Mouse (Mus musculus): Measurements from ENCODE around the gene Prpf6.

The Prpf6 gene

DNA sequence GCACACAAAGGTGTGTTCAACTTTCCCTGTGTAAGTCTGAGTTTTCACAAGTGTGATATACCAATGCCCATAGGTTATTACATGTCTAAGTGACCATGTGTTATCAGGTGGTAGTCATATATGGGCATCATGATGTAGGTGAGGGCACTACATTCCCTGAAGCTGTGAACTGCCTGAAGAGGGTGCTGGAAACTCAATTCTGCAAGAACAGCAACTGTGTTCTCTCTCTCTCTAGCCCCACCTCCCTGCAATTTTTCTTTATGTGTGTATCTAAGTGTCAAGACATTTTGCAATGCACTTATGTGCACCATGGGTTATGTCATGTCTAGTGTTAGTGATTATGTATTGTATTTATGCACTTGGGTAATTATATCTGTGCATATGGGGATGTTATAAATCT lies 2.3 kb downstream of the Prpf6 start:
- in situ Hi-C loops (cut with MboI, MseI) = no loop called here

DNA sequence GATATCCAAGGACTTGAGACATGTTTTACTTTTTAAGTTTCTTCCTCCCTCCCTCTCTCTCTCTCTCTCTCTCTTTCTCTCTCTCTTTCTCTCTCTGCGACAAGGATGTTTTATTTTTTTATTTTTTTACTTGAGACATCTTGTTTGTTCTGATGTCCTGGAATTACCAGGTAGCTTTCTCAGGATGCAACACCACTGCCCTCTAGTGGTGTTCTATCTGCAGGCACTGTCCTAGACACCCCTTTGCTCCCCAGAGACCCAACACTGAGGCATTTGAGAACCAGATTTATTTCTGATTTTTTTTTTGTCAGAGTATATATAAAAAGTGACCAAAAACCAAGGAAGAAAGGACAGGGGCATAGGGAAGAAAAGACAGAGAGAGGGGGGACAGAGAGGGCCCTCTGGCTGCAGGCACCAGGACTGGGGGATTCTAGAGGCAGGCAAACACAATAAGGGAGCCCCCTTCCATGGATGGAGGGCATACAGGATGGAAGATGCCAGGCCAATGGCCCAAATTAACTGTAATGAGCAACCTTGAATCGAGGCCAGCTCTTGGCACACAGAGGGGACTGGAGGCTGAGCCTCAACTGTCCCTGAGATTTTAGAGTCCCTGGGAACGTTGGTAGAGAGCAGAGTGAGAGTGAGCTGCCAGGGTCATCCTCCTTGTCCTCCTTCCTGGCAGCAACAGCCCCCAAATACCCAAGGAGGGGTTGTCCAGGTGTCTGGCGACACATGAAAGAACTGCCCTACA lies 3.5 kb downstream of the Prpf6 start:
- in situ Hi-C loops (cut with MboI, MseI) = no loop called here

DNA sequence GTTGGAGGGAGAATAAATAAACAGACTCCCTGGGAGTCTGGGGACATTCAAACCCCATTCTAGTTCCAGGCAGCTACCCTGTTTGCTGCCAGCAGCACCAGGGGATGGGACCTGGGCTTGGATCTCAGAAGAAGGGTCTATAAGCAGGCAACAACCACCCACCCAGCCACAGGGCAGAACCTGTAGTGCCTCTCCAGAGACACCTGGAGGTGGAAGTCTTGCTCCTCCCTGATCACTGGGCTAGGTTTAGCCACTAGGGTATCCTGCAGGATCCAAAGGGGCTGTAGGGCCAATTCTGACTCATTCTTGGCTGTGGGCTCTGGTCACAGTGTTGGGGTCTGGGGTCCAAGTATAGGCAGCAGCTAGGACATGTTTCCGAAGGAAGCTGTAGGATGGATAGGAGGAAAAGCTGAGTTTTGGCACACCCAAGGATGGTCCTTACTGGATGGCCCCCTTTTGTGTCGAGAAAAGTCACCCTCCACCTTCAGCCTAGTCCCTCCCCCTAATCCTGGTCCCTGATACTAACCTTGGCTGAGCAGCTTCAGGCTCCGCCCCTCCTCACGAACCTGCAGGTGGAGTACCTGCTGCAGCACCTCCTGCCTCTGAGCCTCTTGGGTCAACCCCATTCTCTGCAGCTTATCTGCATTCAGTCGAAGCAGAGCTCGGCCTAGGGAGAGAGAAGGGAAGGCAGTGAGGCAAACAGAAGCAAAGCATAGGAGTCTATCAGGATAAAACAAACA lies 4.7 kb downstream of the Prpf6 start:
- in situ Hi-C loops (cut with MboI, MseI) = no loop called here

DNA sequence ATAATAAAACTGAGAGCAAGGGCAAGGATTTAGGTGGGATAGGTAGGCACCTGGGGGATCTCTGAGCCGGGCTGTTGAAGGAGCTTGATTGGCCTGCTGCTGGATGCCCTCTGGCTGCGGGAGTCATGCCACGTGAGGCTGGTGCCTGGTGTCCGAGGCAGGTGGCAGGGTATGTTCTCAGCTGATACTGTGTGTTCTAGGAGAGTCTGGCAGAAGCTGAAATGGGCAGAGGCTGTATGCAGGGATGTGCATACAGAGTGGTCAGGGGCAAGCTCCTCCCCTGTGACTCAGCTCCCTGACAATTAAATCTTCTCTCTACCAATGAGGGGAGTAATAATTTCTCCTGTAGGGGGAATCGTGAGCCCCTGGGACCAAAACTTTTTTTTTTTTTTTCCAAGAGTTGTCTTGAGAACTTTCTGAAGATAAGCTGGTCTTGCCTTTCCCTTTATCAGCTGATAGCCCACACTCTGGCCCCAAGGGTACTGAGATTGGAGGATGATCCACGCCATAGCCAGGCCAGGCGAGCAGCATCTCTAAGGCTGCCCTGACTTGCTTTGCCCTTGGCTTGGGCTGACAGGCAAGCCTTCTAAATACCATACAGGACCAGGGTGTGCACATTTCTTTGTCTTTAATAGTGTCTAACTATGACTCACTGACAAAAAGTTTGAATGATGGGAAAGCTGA lies 5.9 kb downstream of the Prpf6 start:
- in situ Hi-C loops (cut with MboI, MseI) = no loop called here

DNA sequence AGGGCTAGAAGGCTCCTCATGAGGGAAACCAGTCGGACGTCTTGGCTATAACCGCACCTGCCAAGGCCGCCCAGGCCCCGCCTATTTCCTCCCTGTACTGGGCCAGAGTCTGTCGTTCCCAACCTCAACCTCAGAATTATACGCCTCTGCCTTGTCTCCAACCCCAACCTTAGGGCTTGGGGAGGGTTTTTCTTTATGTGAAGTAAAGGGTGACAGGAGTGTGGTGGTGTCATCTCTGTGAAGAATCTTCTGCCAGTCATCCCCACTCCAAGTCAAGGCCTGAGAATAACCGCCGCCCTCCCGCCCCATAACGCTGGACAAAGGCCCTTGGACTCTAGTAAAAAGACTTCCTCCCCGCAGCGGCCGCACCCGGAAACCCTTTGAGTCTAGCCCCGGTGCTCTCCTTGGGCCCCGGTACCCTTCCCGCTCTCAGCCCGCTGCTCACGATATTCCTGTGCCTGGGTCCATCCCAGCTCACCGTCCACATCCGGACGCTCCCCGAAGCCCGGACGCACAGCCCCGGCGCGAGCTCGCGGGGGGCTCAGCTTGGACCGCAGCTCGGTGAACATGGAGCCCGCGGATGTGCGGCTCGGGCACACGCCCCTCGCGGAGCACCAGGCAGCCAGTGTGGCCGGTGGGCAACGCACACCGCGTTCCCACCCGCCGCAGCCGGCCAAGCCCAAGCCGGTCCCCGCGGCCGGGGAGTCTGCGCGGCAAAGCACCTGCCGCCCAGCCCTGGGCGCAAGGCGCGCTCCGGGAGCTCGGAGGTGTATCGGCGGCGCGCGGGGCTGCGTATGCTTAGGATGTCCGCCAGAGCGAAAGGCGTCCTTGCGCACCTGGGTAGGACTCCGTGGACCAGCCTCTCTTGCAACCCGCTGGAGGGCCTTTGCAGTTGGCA lies 7.0 kb downstream of the Prpf6 start, which contains the start of gene Samd10:
TSS of gene Samd10 (minus strand) at position 759 of the 898 bp plus-strand sequence.
- in situ Hi-C loops (cut with MboI, MseI) = no loop called here

DNA sequence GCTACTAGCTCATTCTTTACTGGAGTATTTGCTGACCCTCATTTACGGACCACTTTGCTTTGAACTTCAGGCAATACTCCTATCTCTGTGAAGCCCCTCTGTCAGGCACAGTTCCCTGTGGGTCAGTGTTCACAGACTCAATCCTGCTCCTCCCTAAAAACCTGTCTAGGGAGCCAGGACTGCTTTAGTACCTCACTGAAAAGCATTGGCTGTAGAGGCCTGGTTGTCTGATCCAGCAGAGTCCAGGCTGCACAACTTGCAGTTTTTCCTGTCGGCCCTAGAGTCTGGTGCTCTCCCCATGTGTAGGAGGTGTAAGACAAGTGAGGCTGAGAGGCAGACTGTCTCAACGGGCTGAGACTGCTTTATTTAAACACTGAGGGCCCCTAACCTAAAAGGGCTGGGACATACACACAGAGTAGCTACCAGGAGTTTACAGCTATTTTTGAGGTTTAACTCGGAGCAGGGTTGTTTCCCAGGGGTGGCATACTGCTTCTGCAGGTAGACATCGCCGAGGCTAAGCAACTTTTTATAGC lies 8.6 kb downstream of the Prpf6 start:
- in situ Hi-C loops (cut with MboI, MseI) = no loop called here

DNA sequence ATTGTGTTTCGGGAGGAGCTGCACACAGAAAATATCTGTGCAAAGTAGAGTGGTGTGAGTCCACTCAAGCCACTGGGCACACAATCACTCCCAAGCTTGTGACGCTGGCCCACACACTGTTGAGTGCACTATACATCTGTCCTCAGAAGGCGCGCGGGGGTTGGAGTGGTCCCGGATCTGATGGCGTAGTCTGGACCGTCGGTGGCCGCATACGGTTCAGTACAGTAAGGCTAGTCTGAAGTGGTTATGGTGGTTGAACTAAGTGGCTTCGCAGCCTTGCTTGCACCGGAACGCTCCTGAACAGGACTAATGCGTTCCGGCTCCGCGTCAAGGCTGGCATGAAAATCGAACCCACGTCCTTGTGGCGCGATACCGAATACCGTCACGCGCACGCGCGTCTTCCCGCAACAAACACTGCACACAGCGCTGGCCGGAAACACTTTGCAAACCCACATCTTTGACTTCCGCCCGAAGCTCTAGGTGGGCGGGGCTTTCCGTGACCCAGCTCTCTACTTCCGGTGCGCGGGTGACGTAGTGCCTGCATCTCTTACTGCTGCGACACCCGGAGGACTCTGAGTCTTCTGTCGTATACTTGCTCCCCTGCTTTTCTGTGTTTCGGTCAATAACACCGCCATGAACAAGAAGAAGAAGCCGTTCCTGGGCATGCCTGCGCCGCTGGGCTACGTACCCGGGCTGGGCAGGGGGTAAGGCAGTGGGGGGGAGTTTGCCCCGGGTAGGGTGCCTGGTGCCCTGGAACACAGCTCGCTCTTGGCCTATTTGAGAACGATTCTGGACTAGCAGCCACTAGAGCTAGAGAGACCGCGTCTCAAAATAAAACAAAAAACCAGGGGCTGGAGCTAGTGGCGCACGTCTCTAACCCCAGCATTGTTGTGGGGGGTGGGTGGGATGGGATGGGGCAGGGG lies 9.4 kb downstream of the Prpf6 start:
- in situ Hi-C loops (cut with MboI, MseI) = no loop called here

DNA sequence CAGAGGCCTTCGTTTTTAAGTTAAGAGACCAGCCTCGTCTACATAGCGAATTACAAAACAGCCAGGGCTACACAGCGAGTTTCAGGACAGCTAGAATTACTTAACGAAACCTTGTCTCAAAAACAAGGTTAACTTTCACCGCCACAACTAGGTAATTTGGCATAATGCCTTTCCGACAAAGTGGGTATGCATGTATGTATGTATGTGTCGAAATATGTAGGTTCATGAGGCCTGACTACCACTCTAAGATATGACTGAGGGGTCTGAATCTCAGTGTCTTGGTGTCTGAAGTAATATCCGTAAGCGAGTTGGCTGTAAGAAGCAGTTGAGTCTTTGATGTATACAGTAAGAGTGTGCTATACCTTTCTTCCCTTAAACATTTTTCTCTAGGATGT lies 10.1 kb downstream of the Prpf6 start:
- in situ Hi-C loops (cut with MboI, MseI) = no loop called here

DNA sequence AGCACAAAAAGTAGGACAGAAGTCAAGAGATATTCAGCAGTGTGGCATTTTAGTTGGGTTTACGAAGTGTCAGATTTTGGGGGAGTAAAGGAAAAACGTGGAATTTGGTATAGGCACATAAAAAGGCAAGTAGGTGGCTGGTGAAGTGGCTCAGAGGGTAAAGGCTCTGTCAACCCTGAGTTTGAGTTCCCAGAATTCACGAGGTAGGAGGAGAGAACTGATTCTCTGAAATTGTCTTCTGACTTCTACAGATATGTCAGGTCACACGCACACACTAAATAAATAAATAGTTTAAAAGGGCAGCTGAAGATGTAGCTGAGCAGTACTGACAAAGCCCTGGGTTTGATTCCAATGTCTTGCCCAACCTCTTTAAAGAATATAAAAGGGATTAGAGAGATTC lies 10.7 kb downstream of the Prpf6 start:
- in situ Hi-C loops (cut with MboI, MseI) = no loop called here

DNA sequence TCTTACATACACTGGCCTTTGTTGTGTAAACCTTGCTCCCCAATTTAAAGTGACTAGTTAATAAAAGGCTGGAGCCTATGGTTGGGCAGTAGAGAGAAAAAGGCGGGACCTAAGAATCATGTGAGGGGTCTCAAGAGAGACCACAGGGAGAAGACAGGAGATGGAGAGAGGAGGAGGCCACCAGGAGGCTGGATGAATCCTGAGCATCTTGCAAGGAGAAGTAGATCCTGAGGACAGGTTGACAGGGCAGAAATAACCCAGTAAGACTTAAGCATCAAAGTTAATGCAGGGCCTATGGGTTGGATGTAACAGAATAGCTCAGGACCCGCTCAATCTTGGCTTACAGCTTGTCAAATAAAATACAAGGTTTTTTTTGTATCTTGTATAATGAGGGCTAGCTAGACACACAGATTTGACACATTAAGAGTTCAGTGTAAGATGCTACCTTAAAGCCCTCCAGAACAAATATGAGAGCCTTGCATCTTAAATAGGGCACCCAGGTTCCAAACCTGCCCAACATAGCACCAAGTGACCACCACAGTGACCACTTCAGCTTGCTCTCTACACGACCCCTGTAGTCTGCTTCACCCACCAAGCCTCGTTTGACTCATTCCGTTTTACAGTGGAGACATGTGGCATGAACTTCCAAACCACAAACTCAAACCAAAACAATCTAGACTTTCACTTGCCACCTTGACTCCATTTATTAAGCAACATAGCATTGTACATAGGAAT lies 27.3 kb downstream of the Prpf6 start:
- in situ Hi-C loops (cut with MboI, MseI) = no loop called here

DNA sequence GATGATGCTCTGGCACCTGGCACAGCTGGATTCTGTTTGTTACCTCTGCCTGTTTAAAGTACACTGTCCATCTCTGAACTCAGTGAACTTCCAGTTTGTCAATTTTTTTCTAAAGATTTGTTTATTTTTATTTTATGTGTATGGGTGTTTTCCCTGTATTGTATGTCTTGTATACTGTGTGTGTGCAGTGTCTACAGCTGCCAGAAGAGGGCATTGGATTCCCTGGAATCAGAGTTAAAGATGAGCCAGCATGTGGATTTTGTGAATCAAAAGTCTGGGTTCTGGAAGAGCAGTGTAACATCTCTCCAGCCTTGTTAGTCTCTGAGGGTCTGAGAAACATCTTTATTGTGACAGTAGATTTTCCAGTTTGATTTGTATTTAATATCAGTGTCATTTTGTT lies 31.7 kb downstream of the Prpf6 start:
- in situ Hi-C loops (cut with MboI, MseI) = no loop called here

DNA sequence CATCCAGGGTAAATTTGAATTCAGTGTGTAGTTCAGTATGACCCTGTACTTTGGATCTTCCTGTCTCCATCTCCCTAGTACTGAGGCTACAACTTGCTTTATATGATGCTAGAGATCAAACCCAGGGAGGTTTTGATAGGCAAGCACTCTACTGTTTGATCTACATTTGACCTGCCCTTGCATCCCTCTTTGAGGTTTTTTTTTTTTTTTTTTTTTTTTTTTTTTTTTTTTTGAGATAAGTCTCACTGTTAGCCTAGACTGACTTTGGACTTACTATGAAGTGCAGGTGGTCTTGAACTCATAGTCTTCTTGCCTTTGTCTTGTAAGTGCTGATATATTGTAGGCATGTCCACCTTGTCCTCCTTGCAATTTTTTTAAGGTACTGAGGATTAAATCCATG lies 36.8 kb downstream of the Prpf6 start:
- in situ Hi-C loops (cut with MboI, MseI) = no loop called here

DNA sequence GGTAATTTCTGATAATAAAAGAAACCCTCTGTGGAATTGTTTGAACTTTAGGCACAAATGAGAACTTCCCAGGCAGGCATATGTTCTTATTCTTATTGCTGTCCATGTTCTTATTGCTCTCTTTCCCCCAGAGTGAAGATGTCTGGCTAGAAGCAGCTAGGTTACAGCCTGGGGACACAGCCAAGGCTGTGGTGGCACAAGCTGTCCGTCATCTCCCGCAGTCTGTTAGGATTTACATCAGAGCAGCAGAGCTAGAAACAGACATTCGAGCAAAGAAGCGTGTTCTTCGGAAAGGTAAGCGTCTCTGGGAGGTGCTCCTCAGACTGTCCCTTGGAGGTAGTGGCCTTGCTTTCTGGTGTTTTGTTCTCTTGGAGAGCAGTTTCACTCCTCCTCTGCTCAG lies 41.0 kb downstream of the Prpf6 start:
- in situ Hi-C loops (cut with MboI, MseI) = no loop called here

DNA sequence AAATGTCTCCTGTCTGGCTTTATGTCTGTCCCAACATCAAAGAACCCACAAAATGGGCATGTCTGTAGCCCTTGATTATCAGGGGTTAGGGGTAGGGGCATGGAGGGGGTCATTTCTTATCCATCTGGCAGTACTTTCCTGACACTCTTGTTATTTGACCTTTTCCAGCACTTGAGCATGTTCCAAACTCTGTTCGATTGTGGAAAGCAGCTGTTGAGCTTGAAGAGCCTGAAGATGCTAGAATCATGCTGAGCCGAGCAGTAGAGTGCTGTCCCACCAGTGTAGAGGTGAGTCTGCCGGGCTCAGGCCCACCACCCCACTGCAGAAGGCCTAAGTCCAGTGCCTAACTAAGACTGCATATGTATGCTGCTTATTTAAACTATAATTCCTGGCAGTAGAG lies 44.2 kb downstream of the Prpf6 start:
- in situ Hi-C loops (cut with MboI, MseI) = no loop called here

DNA sequence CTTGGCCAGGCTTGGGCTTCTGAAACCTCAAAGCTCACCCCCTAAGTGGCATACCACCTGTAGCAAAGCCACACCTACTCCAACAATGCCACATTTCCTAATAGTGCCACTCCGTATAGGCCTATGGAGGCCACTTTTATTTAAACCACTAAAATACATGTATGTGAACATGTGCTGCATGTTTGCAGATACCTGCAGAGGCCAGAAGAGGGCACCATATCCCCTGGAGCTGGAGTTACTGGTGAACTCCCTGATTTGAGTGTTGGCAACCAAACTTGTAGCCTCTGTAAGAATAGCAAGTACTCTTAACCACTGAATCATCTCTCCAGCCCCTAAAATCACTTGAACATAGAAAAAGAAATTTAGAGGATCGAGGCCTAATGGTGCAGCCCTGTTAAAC lies 52.7 kb downstream of the Prpf6 start:
- in situ Hi-C loops (cut with MboI, MseI) = loop anchor here (5.0 kb wide), 1 partner anchor 53 kb away; the partner anchor contains the start of gene Lkaaear1

DNA sequence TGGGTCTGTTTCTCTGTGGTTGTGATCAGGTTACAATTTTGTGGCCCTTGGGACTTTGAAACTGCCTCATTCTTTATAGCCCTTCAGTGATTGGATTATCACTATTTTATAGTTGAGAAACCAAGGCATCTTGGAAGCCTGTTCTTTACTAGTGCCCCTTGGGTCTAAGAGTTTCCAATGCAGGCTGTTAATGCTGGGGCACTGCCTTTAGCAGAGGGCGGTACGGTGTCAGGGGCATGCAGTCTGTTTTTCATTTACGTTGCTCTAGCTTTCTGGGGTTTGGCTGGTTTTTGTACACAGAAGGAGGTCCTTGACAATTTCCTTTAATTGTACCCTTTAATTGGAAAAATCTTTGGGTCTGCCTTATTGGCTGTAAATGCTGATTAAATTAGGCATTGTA lies 54.0 kb downstream of the Prpf6 start:
- in situ Hi-C loops (cut with MboI, MseI) = no loop called here

DNA sequence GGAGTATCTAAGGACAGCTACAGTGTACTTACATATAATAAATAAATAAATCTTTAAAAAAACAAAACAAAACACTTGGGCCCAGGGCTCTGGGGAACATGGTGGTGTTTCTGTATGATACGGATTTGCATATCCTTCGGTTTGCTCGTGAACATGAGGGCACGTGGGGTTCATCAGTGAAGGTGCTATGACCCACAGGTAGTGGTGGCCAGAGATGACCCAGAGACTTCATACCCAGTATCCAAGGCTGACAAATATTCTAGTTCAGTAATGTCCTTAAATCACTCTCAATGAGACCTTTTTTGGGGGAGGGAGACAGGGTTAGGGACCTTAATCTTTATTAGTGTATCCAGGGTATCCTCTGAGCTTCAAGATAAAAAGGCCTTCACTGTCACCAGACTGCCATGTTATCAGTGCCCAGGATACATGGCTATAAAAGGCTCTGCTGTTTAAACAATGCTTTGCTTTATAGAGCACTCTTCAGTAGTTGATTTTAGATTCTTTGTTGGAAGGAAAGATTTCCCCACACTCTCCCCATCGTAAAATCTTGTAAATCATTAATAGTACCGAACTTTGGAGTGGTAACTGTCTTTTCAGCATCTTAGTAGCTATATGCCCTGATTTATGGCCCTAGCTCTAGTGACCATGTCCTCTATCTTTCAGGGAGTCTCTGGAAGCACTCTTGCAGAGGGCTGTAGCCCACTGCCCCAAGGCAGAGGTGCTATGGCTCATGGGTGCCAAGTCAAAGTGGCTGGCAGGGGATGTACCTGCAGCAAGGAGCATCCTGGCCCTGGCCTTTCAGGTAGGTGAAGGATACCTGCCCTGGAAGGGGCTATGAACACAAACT lies 55.2 kb downstream of the Prpf6 start:
- in situ Hi-C loops (cut with MboI, MseI) = no loop called here

DNA sequence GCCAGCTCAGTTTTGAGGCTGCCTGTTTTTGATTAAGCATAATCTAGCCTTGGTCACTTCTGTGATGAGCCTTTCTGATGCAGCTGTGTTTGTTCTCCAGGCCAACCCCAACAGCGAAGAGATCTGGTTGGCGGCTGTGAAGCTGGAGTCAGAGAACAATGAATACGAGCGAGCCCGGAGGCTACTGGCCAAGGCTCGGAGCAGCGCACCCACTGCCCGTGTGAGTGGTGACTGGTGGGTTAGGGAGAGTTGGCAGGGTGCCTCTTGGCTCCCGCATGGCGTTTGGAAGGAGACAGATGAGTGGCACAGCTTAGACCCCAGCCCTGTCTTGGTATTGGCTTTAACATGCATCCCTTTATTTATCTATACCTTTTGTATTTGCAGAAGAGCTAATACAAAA lies 57.3 kb downstream of the Prpf6 start:
- in situ Hi-C loops (cut with MboI, MseI) = no loop called here

DNA sequence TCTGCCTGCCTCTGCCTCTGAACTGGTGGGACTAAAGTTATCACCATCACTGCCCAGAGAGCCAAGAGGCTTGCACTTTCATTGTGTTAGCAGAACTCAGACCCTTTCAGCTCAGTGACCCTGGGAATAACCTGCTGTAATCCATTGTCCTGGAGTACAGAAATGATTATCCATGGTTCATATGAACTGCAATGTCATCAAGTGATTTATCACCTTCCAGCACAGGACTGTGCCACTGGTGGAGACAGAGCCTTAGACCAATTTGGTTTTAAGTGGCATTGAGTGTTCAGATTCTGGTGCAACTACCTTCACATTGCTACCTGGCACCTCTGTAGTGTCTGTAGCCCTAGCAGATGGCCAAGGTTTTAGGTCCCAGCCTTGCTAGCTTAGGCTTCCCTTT lies 61.4 kb downstream of the Prpf6 start:
- in situ Hi-C loops (cut with MboI, MseI) = no loop called here

Measured in T-helper 2 cell (primary cell).